Mouse (Mus musculus) right cerebral cortex, postnatal 14 days (tissue): Measurements from ENCODE around the gene Olfr1404.
"Not testable (repeated sequence)": the region's sequence is repeated elsewhere in the genome, so short reads cannot be mapped to it uniquely, and the experiment has no call there.

Source experiments
- DNase-seq: peaks from one replicate; pipeline ENCODE4 v3.0.0; 2022

Olfr1404 gene

GRCm38 (mm10) chr1:173212092-173212491 lies at the start of gene Olfr1404:
Olfr1404 (plus strand) TSS chr1:173212392.
- no peak for DNase-seq

GRCm38 (mm10) chr1:173174154-173174842 lies 37.9 kb upstream of the Olfr1404 start:
- no peak for DNase-seq

GRCm38 (mm10) chr1:173190540-173190939 lies 21.7 kb upstream of the Olfr1404 start, which contains the start of gene Olfr1406:
Olfr1406 (minus strand) TSS chr1:173190640.
- DNase-seq, result no peak

DNA sequence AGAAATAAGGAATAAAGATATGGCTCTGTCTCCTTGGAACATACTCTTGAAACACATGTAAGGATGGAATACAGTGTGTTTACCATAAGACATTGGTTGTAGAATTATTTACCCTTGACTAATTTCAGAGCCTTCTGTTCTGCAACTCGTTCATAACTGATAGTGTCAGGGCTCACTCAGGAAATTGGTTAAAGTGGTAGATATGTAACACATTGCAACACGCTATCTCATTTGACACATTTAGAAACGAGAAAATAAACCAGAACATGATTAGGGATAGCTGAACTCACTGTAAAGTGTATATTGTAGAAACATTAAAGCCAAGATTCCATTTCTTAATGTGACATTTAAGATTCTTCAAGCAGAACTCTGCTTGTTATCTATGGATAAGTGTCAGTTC lies 20.1 kb upstream of the Olfr1404 start:
- no peak for DNase-seq

- DNase-seq, result no peak
Measured at GRCm38 (mm10) chr1:173196359-173196758, 15.8 kb upstream of the Olfr1404 start.

DNA sequence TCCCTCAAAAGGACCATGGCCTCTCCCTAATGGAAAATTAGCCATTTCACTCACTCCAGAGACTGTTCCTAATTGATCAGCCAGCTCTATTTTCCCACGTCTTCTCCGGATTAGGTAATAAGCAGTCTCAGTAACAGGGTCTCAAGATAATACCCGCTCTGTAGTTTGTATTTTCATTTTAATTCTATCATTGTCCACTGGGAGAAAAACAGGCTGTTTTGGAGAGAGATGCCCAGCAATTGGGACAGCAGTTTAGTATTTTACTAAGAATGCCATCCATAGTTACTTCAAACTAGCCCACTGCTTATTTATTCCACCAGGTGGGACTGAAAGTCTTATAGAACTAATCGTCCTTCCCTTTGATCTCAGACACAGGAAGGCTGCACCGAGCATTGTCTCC lies 14.7 kb upstream of the Olfr1404 start, which contains the start of gene Olfr218:
Olfr218 (plus strand) TSS at position 301 of the 400 bp plus-strand sequence.
- no peak for DNase-seq

DNA sequence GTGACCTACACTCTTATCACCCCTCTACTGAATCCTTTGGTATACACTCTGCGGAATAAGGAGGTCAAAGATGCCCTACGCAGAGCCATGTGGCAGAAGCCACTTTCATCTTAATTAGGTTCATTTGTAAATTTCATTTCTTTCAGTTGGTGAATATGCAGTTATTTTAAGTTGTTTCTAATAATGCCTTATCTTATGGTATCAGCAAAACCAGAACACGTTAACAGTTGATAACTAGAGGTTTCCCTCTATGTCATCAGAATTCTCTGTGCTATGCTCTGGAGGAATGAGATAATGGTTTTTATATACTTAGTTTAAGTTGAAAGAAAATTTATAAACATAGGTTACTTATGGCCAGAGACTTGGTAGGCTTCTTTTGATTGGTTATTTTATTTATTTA lies 4.3 kb downstream of the Olfr1404 start:
- no peak for DNase-seq

- DNase-seq, result no peak
Measured at GRCm38 (mm10) chr1:173227081-173227480, 14.9 kb downstream of the Olfr1404 start, which contains the start of gene Fcer1a. Fcer1a (minus strand) TSS chr1:173227214.

- DNase-seq, result not testable (repeated sequence)
Measured at GRCm38 (mm10) chr1:173237004-173237403, 24.8 kb downstream of the Olfr1404 start.

DNA sequence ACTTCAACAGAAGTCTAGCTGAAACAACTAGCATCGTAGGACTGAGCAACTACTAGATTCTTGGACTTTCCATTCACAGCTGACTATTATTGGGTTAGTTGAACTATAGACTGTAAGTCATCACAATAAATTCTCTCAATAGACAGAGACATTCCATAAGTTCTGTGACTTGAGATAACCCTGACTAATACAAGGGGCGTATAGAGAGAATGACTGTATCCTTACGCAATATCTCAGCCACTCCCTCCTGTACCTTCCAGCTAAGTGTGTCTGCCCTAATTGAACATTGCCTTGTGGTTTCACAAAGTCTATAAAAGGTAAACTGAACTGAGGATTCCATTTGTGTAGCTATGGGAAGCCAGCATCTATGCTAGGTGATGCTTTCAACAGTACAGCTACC lies 37.7 kb downstream of the Olfr1404 start:
- DNase-seq, result no peak

GRCm38 (mm10) chr1:173265701-173266100 lies 53.5 kb downstream of the Olfr1404 start, which contains the start of gene Olfr418:
Olfr418 (plus strand) TSS chr1:173266001.
- no peak for DNase-seq
